Mouse (Mus musculus) midbrain, postnatal 0 days (tissue): Measurements from ENCODE around the gene Rslcan18. TPM values are rescaled to one million over a fixed set of nuclear protein-coding genes. Genes with fewer than 3 reads are reported as not detected.
"Not testable (repeated sequence)": the region's sequence is repeated elsewhere in the genome, so short reads cannot be mapped to it uniquely, and the experiment has no call there.

Source experiments
- ATAC-seq: fragments of 200-750 bp; cut with Nextera tagmentation; 2 replicates; pipeline ENCODE4 v1.8.0; 2017; ENCODE audit warnings: moderate number of reproducible peaks, mild to moderate bottlenecking, moderate TSS enrichment, moderate library complexity; ENCODE audit not compliant: low FRiP score
- DNase-seq: peaks from one replicate; pipeline ENCODE4 v3.0.0-alpha.2; 2015; ENCODE audit warnings: low spot score
- H3K27ac ChIP-seq: fragments of 300-500 bp; sonication (generic); 2 replicates; pipeline ENCODE4 v1.5.1; 2014; ENCODE audit warnings: low read depth, mild to moderate bottlenecking, low read length, mixed read lengths
- H3K27me3 ChIP-seq: fragments of 300-500 bp; sonication (generic); 2 replicates; pipeline ENCODE4 v1.6.1; 2014; ENCODE audit warnings: low read length, control low read depth, mixed read lengths; ENCODE audit not compliant: insufficient read depth
- H3K36me3 ChIP-seq: fragments of 300-500 bp; sonication (generic); 2 replicates; pipeline ENCODE4 v1.6.1; 2014; ENCODE audit warnings: low read length, control low read depth, mixed read lengths; ENCODE audit not compliant: insufficient read depth
- H3K4me1 ChIP-seq: fragments of 300-500 bp; sonication (generic); 2 replicates; pipeline ENCODE4 v1.6.1; 2014; ENCODE audit warnings: mild to moderate bottlenecking, control low read depth, antibody characterized with exemption, low read length, mixed read lengths; ENCODE audit not compliant: insufficient read depth
- H3K4me2 ChIP-seq: fragments of 300-500 bp; sonication (generic); 2 replicates; pipeline ENCODE4 v1.6.1; 2014; ENCODE audit warnings: low read depth, mild to moderate bottlenecking, low read length, mixed read lengths; ENCODE audit not compliant: poor library complexity, severe bottlenecking
- H3K4me3 ChIP-seq: fragments of 300-500 bp; sonication (generic); 2 replicates; pipeline ENCODE4 v1.5.1; 2014; ENCODE audit warnings: low read depth, mild to moderate bottlenecking, low read length, moderate library complexity
- H3K9ac ChIP-seq: fragments of 300-500 bp; sonication (generic); replicated peaks from 2 replicates; pipeline ENCODE4 v1.6.1; 2014; ENCODE audit warnings: mild to moderate bottlenecking, low read length, moderate library complexity, mixed read lengths; ENCODE audit not compliant: poor library complexity, severe bottlenecking
- H3K9me3 ChIP-seq: fragments of 300-500 bp; sonication (generic); 2 replicates; pipeline ENCODE4 v1.6.1; 2016; ENCODE audit warnings: low read length, control low read depth
- CTCF ChIP-seq: IDR thresholded peaks from 2 replicates; pipeline ENCODE4 v1.5.1; 2016; ENCODE audit warnings: antibody characterized with exemption, mild to moderate bottlenecking
- WGBS: fragments of 180-500 bp; shearing (Covaris S2); extraction: QIAGEN DNeasy Blood & Tissue Kit; methylation state at CpG from one replicate; pipeline ENCODE4 v1.1.7; 2014; 5-methylcytosine and 5-hydroxymethylcytosine counted together
- polyA plus RNA-seq: library from polyadenylated mRNA; unstranded; fragments of >200 nt; fragmentation: Nextera tagmentation; extraction: Ambion mirVana; gene quantifications from 2 replicates; pipeline ENCODE4 v1.2.1, GENCODE M21; 2015
- total RNA-seq: library from RNA; depleted of rRNA; stranded (reverse); fragments of >200 nt; gene quantifications from 2 replicates; pipeline ENCODE4 v1.2.3, GENCODE M21; 2014; rRNA removed

The Rslcan18 gene
- total RNA-seq (not detected in 2 replicates), polyA plus RNA-seq (not detected in 2 replicates)

DNA sequence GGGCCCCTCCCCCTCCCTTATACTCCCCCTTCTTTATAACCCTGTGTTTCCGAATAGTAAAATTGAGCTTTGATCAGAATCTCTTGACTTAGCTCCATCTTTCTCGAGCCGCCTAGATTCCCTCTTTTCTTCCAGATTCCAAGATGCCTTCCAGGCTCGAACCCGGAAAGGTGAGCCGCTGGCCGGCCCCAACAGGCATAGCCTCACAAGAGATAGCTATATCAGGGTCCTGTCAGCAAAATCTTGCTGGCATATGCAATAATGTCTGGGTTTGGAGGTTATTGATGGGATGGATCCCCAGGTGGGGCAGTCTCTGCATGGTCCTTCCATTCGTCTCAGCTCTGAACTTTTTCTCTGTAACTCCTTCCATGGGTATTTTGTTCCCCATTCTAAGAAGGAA is at the start of gene Rslcan18:
Rslcan18 (minus strand) TSS at position 101 of the 400 bp plus-strand sequence.
- H3K4me2 ChIP-seq, ATAC-seq, H3K9me3 ChIP-seq, H3K4me3 ChIP-seq, H3K36me3 ChIP-seq, H3K27ac ChIP-seq, H3K27me3 ChIP-seq, DNase-seq, H3K4me1 ChIP-seq, H3K9ac ChIP-seq: not testable (repeated sequence)
- WGBS, result 94% methylated on average over 8 of the region's 8 CpGs

- peak overlapping the region; percentile 78 for H3K27ac ChIP-seq
- 2% methylated on average over 18 of the region's 18 CpGs for WGBS
These were observed 12.1 kb upstream of the Rslcan18 start for GRCm38 (mm10) chr13:67128038-67128721.

DNA sequence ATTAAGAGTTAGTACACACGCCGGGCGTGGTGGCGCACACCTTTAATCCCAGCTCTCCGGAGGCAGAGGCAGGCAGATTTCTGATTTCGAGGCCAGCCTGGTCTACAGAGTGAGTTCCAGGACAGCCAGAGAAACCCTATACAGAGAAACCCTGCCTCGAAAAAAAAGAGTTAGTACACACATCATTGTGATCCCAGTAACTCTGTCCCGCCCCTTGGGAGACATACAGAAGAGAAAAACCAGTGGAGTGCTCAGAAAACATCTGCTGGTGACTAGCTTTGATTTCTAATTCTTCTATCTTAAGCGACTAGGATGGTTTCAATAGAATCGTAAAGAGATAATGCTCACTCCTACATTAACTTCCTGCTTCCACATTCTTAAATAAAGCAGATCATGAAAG is 11.4 kb upstream of the Rslcan18 start:
- peak overlapping the region; percentile 71 for H3K4me3 ChIP-seq
- not testable (repeated sequence) for H3K9me3 ChIP-seq, H3K4me1 ChIP-seq, H3K36me3 ChIP-seq, H3K27me3 ChIP-seq, H3K9ac ChIP-seq, ATAC-seq, DNase-seq
- WGBS, result 76% methylated on average over 10 of the region's 10 CpGs
- peak overlapping the region; percentile 78 for H3K27ac ChIP-seq
- peak overlapping the region; percentile 68 for H3K4me2 ChIP-seq

More at GRCm38 (mm10) chr13:67128038-67128721, 12.1 kb upstream of the Rslcan18 start:
- Histone ChIP-seq H3K4me3 (peak overlapping the region; percentile 71), H3K36me3 (no peaks in the 10 kb centered on the region), H3K27me3 (no peaks in the 10 kb centered on the region), H3K9me3 (no peaks in the 10 kb centered on the region), H3K4me2 (peak overlapping the region; percentile 68), H3K9ac (peak overlapping the region; percentile 83), H3K4me1 (no peaks in the 10 kb centered on the region)
- ATAC-seq (peak; percentile 98), DNase-seq (peak; percentile 95)
- TF ChIP-seq CTCF, result peak; percentile 51

- no peak for TF ChIP-seq CTCF
- ATAC-seq, result no peak
- 0 out of 2 replicates have a peak, but pooled peaks cover 3% of the 10 kb centered on the region for H3K27me3 ChIP-seq
- 94% methylated on average over 1 of the region's 1 CpGs for WGBS
- no peaks in the 10 kb centered on the region for H3K4me1 ChIP-seq
- no peak for DNase-seq
- no peak overlapping the region for H3K4me2 ChIP-seq
- no peaks in the 10 kb centered on the region for H3K9me3 ChIP-seq
- no peak overlapping the region for H3K27ac ChIP-seq
- H3K9ac ChIP-seq, result no peak overlapping the region
- H3K36me3 ChIP-seq, result no peaks in the 10 kb centered on the region
- H3K4me3 ChIP-seq, result no peak overlapping the region
These were observed 8.4 kb upstream of the Rslcan18 start for GRCm38 (mm10) chr13:67124460-67124859.

GRCm38 (mm10) chr13:67121360-67121759 is 5.3 kb upstream of the Rslcan18 start, which contains the start of gene Zfp759:
TSS of gene Zfp759 (plus strand) at chr13:67121660.
- H3K36me3 ChIP-seq, H3K27ac ChIP-seq, H3K4me1 ChIP-seq, DNase-seq, H3K4me2 ChIP-seq, H3K9ac ChIP-seq, H3K27me3 ChIP-seq, H3K4me3 ChIP-seq, ATAC-seq, H3K9me3 ChIP-seq: not testable (repeated sequence)

- Histone ChIP-seq H3K27ac (no peak overlapping the region), H3K9ac (no peak overlapping the region), H3K36me3 (no peaks in the 10 kb centered on the region), H3K4me2 (no peak overlapping the region), H3K27me3 (no peaks in the 10 kb centered on the region), H3K4me1 (no peaks in the 10 kb centered on the region), H3K9me3 (no peaks in the 10 kb centered on the region), H3K4me3 (no peak overlapping the region)
- no peak for TF ChIP-seq CTCF
- 92% methylated on average over 2 of the region's 2 CpGs for WGBS
- no peak for ATAC-seq
- DNase-seq, result no peak
These were observed 2.8 kb downstream of the Rslcan18 start for GRCm38 (mm10) chr13:67113287-67113686.
